Mouse (Mus musculus): ENCODE data around the gene Eva1b.

Gene Eva1b

GRCm38 (mm10) chr4:126187096-126187495 lies 39.6 kb downstream of the Eva1b start:
- no peak; the same call in 1 of the 2 replicates for ATAC-seq (ENCODE audit: insufficient number of reproducible peaks, low FRiP score, low TSS enrichment)

GRCm38 (mm10) chr4:126190636-126191035 lies 43.1 kb downstream of the Eva1b start:
- ATAC-seq (ENCODE audit: insufficient number of reproducible peaks, low FRiP score, low TSS enrichment): no peak

- no peak for ATAC-seq (ENCODE audit: insufficient number of reproducible peaks, low FRiP score, low TSS enrichment)
Observed at GRCm38 (mm10) chr4:126194216-126194615, 46.7 kb downstream of the Eva1b start.

- ATAC-seq (ENCODE audit: insufficient number of reproducible peaks, low FRiP score, low TSS enrichment): no peak
Observed at GRCm38 (mm10) chr4:126194916-126195315, 47.4 kb downstream of the Eva1b start.

- ATAC-seq (ENCODE audit: insufficient number of reproducible peaks, low FRiP score, low TSS enrichment): no peak
Observed at GRCm38 (mm10) chr4:126197485-126197884, 49.9 kb downstream of the Eva1b start.
